Mouse (Mus musculus) liver, adult 2 months (tissue): ENCODE results near the gene Ankfn1. TPM values are rescaled to one million over a fixed set of nuclear protein-coding genes. Genes with fewer than 3 reads are reported as not detected.

Experiments used
- DNase-seq: peaks from one replicate; pipeline ENCODE4 v3.0.0-alpha.2; 2011; ENCODE audit warnings: low read depth, low spot score; ENCODE audit errors: extremely low read depth
- H3K27ac ChIP-seq: fragments of 200-500 bp; replicated peaks from 2 replicates; pipeline ENCODE4 v1.5.1; 2012; ENCODE audit warnings: low read depth, mild to moderate bottlenecking, control low read depth, inconsistent platforms, low read length; ENCODE audit not compliant: insufficient read depth
- H3K27me3 ChIP-seq: fragments of 200-500 bp; 2 replicates; pipeline ENCODE4 v1.6.1; 2012; ENCODE audit warnings: mild to moderate bottlenecking, moderate library complexity, low read length, inconsistent platforms; ENCODE audit not compliant: control insufficient read depth, insufficient read depth
- H3K36me3 ChIP-seq: fragments of 200-500 bp; 2 replicates; pipeline ENCODE4 v1.6.1; 2012; ENCODE audit warnings: low read length, inconsistent platforms; ENCODE audit not compliant: control insufficient read depth, insufficient read depth
- H3K4me1 ChIP-seq: fragments of 200-500 bp; 2 replicates; pipeline ENCODE4 v1.6.1; 2011; ENCODE audit warnings: low read length; ENCODE audit not compliant: control insufficient read depth, insufficient read depth
- H3K4me3 ChIP-seq: fragments of 200-500 bp; 2 replicates; pipeline ENCODE4 v1.5.1; 2011; ENCODE audit warnings: low read depth, mild to moderate bottlenecking, control low read depth, low read length, moderate library complexity; ENCODE audit not compliant: insufficient read depth
- H3K79me2 ChIP-seq: fragments of 200-500 bp; 2 replicates; pipeline ENCODE4 v1.6.1; 2012; ENCODE audit warnings: inconsistent platforms, mild to moderate bottlenecking, low read length, moderate library complexity; ENCODE audit not compliant: control insufficient read depth, insufficient read depth
- H3K9ac ChIP-seq: fragments of 200-500 bp; 2 replicates; pipeline ENCODE4 v1.6.1; 2012; ENCODE audit warnings: low read depth, mild to moderate bottlenecking, control low read depth, inconsistent platforms, low read length
- CTCF ChIP-seq: fragments of 200-500 bp; IDR thresholded peaks from 2 replicates; pipeline ENCODE4 v1.5.1; 2011; ENCODE audit warnings: low read depth, low read length, control low read depth
- POLR2A ChIP-seq: fragments of 200-500 bp; IDR thresholded peaks from 2 replicates; pipeline ENCODE4 v1.6.1; 2011; ENCODE audit warnings: low read length, control low read depth; ENCODE audit not compliant: insufficient read depth; ENCODE audit errors: extremely low read depth
- WGBS: fragments of 180-500 bp; shearing (Covaris S2); methylation state at CpG from one replicate; pipeline ENCODE4 v1.1.7; 2018; 5-methylcytosine and 5-hydroxymethylcytosine counted together
- polyA plus RNA-seq: library from polyadenylated mRNA; depleted of rRNA; stranded (reverse); fragments of >200 nt; gene quantifications from 2 replicates; pipeline ENCODE4 v1.2.3, GENCODE M21; 2012; rRNA removed
- total RNA-seq: library from RNA; depleted of rRNA; stranded (reverse); fragments of >200 nt; gene quantifications from 2 replicates; pipeline ENCODE4 v1.2.3, GENCODE M21; 2014; rRNA removed

Ankfn1 gene
- total and polyA plus RNA-seq, 2 experiments, result not detected

DNA sequence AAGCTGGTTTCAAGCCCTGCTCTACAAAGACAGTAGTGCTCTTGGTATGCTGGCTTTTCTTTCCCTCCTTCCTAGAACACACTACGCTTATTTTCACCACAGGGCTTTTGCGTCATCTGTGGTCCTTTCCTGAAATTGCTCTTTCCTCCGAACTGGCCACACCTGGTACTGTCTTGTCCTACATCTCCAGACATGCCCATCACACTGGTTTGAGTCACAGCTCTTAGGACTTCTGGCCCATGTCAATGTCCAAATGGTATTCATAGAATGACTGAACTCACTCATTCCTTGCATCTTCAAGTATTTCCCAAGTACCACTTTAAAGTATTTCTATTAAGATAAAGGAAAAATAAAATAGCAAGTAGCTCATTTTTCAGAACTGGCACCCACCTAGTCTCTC lies 416.6 kb downstream of the Ankfn1 start:
- no peak overlapping the region for H3K9ac ChIP-seq
- WGBS, result 84% methylated on average over 3 of the region's 3 CpGs
- H3K4me1 ChIP-seq, result no peaks in the 10 kb centered on the region
- no peak for TF ChIP-seq CTCF
- TF ChIP-seq POLR2A, result no peak
- no peaks in the 10 kb centered on the region for H3K36me3 ChIP-seq
- no peak for DNase-seq
- no peaks in the 10 kb centered on the region for H3K27me3 ChIP-seq
- no peak overlapping the region for H3K4me3 ChIP-seq
- no peaks in the 10 kb centered on the region for H3K79me2 ChIP-seq
- no peak overlapping the region for H3K27ac ChIP-seq

DNA sequence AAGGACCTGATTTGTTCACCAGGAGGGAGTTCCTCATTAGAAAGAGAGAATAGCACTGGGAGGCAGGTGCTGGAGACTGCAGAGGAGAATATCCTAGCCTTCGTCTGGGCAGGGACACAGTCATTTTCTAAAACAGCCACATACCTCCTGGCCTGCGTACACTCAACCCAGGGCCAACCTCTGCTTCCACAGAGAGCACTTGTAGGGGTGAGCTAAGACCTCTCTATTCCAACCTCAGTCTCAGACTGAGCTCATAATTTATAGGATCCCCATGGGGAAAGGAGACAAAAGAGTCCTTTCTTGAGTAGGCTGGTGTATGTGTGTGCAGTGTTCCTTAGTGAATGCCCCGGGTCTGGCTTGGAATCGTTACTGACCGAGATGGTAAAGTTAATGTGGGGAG lies 418.9 kb downstream of the Ankfn1 start:
- no peak overlapping the region for H3K9ac ChIP-seq
- H3K4me1 ChIP-seq, result no peaks in the 10 kb centered on the region
- no peaks in the 10 kb centered on the region for H3K36me3 ChIP-seq
- DNase-seq, result no peak
- H3K27ac ChIP-seq, result no peak overlapping the region
- no peaks in the 10 kb centered on the region for H3K79me2 ChIP-seq
- 83% methylated on average over 5 of the region's 5 CpGs for WGBS
- no peak for TF ChIP-seq POLR2A
- TF ChIP-seq CTCF, result no peak
- no peak overlapping the region for H3K4me3 ChIP-seq
- no peaks in the 10 kb centered on the region for H3K27me3 ChIP-seq

- H3K27me3 ChIP-seq, result no peaks in the 10 kb centered on the region
- H3K36me3 ChIP-seq, result no peaks in the 10 kb centered on the region
- DNase-seq, result no peak
- no peaks in the 10 kb centered on the region for H3K4me1 ChIP-seq
- no peak overlapping the region for H3K4me3 ChIP-seq
- 59% methylated on average over 2 of the region's 2 CpGs for WGBS
- TF ChIP-seq CTCF (no peak), POLR2A (no peak)
- no peak overlapping the region for H3K9ac ChIP-seq
- no peaks in the 10 kb centered on the region for H3K79me2 ChIP-seq
- no peak overlapping the region for H3K27ac ChIP-seq
Measured at GRCm38 (mm10) chr11:89356479-89356878, 421.0 kb downstream of the Ankfn1 start.

GRCm38 (mm10) chr11:89356018-89356417 lies 421.4 kb downstream of the Ankfn1 start:
- Histone ChIP-seq H3K79me2 (no peaks in the 10 kb centered on the region), H3K4me1 (no peaks in the 10 kb centered on the region), H3K4me3 (no peak overlapping the region), H3K27me3 (no peaks in the 10 kb centered on the region), H3K27ac (no peak overlapping the region), H3K36me3 (no peaks in the 10 kb centered on the region), H3K9ac (no peak overlapping the region)
- DNase-seq, result no peak
- TF ChIP-seq CTCF, result no peak
- no peak for TF ChIP-seq POLR2A
- 74% methylated on average over 5 of the region's 5 CpGs for WGBS

DNA sequence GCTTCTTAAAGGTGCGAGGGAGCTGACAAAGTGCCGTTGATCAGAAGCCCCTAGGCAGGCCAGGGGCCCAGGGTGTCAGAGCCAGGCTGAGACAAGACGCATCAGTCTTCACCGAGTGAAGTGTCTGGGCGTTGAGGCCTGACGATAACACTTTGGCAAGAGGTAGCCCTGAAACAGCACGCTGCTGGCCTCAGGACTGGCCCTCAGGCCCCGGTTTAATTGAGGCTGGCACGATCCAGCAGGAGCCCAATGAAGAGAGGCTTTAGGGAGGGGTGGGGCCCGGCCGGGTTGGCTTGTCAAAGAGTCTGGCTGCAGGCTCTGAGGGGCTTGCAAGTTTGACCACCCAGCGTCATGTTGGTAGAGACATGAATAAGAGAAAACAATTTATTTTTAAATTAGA lies 437.2 kb downstream of the Ankfn1 start:
- no peak for TF ChIP-seq POLR2A
- no peak for TF ChIP-seq CTCF
- no peaks in the 10 kb centered on the region for H3K4me1 ChIP-seq
- no peak overlapping the region for H3K27ac ChIP-seq
- H3K9ac ChIP-seq, result no peak overlapping the region
- no peaks in the 10 kb centered on the region for H3K27me3 ChIP-seq
- no peaks in the 10 kb centered on the region for H3K79me2 ChIP-seq
- WGBS, result 62% methylated on average over 12 of the region's 12 CpGs
- no peak for DNase-seq
- no peaks in the 10 kb centered on the region for H3K36me3 ChIP-seq
- H3K4me3 ChIP-seq, result no peak overlapping the region

Other genes with a start within 250 kb of the Ankfn1 start
- 43.4 and 63.1 TPM in 2 replicates for gene Pctp, start 225.2 kb upstream of the Ankfn1 start, total RNA-seq
- 18.5 and 22.0 TPM in 2 replicates for gene Pctp, start 225.2 kb upstream of the Ankfn1 start, polyA plus RNA-seq